Mouse (Mus musculus) liver, embryonic 13.5 days (tissue): ENCODE measurements around the gene Nxpe4. TPM values are rescaled to one million over a fixed set of nuclear protein-coding genes. Genes with fewer than 3 reads are reported as not detected.
"Not testable (repeated sequence)": the region's sequence is repeated elsewhere in the genome, so short reads cannot be mapped to it uniquely, and the experiment has no call there.

Experiments
- ATAC-seq: fragments of 200-750 bp; cut with Nextera tagmentation; 2 replicates; pipeline ENCODE4 v1.8.0; 2017; ENCODE audit warnings: low read depth, mild to moderate bottlenecking, moderate number of reproducible peaks, moderate library complexity
- DNase-seq: peaks from one replicate; pipeline ENCODE4 v3.0.0; 2022
- H3K27ac ChIP-seq: fragments of 300-500 bp; sonication (generic); 2 replicates; pipeline ENCODE4 v1.5.1; 2015; ENCODE audit warnings: moderate library complexity, mild to moderate bottlenecking, inconsistent platforms
- H3K27me3 ChIP-seq: fragments of 300-500 bp; sonication (generic); 2 replicates; pipeline ENCODE4 v1.6.1; 2015; ENCODE audit warnings: mild to moderate bottlenecking, inconsistent platforms
- H3K36me3 ChIP-seq: fragments of 300-500 bp; sonication (generic); 2 replicates; pipeline ENCODE4 v1.6.1; 2015; ENCODE audit warnings: mild to moderate bottlenecking, inconsistent platforms
- H3K4me1 ChIP-seq: fragments of 300-500 bp; sonication (generic); replicated peaks from 2 replicates; pipeline ENCODE4 v1.6.1; 2015; ENCODE audit warnings: inconsistent platforms
- H3K4me2 ChIP-seq: fragments of 300-500 bp; sonication (generic); 2 replicates; pipeline ENCODE4 v1.6.1; 2015; ENCODE audit warnings: inconsistent platforms, mild to moderate bottlenecking, moderate library complexity
- H3K4me3 ChIP-seq: fragments of 300-500 bp; sonication (generic); replicated peaks from 2 replicates; pipeline ENCODE4 v1.5.1; 2015; ENCODE audit warnings: mild to moderate bottlenecking, inconsistent platforms
- H3K9ac ChIP-seq: fragments of 300-500 bp; sonication (generic); 2 replicates; pipeline ENCODE4 v1.6.1; 2015; ENCODE audit warnings: mild to moderate bottlenecking, inconsistent platforms
- H3K9me3 ChIP-seq: fragments of 300-500 bp; sonication (generic); replicated peaks from 2 replicates; pipeline ENCODE4 v1.6.1; 2016; ENCODE audit warnings: inconsistent platforms
- WGBS: fragments of 180-500 bp; shearing (Covaris S2); methylation state at CpG from one replicate; pipeline ENCODE4 v1.1.7; 2015; ENCODE audit not compliant: insufficient replicate concordance; 5-methylcytosine and 5-hydroxymethylcytosine counted together
- polyA plus RNA-seq: library from polyadenylated mRNA; unstranded; fragments of >200 nt; fragmentation: Nextera tagmentation; extraction: Ambion mirVana; gene quantifications from 2 replicates; pipeline ENCODE4 v1.2.1, GENCODE M21; 2015

Gene Nxpe4
- polyA plus RNA-seq, 1 experiment from 2014 or later, result 7.4 TPM

DNA sequence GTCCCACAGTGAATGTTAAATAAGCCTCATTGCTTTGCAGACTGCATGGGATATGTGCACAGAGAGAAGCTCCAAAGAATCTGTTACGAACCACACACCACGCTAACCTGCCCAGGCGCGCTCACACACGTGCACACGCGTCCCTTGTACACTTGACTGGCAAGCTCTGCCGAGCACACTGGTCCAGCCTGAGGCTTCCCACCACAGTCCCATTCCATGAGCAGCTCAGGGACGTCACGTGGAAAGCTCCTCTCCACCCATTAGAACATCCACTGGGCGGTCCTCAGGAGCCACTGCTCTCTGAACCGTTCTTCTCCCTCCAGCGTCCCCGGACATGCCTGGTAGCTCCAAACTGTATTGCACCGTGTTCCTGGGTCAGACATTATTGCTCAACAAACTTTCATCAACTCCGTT, 105.2 kb downstream of the Nxpe4 start:
- H3K9ac ChIP-seq, result peak overlapping the region; percentile 58
- peak overlapping the region; percentile 75 for H3K4me2 ChIP-seq

GRCm38 (mm10) chr9:48267960-48268359, 106.1 kb downstream of the Nxpe4 start:
- Histone ChIP-seq H3K4me1 (peaks cover 9% of the 10 kb centered on the region), H3K27me3 (peaks cover 17% of the 10 kb centered on the region; the same call in 1 of the 2 replicates), H3K36me3 (no peaks in the 10 kb centered on the region), H3K4me3 (no peak overlapping the region), H3K9me3 (no peaks in the 10 kb centered on the region), H3K27ac (no peak overlapping the region), H3K9ac (no peak overlapping the region), H3K4me2 (no peak overlapping the region)
- DNase-seq (no peak), ATAC-seq (no peak)
- 56% methylated on average over 1 of the region's 1 CpGs for WGBS

More for the DNA sequence above, 105.2 kb downstream of the Nxpe4 start:
- DNase-seq (peak; percentile 44), ATAC-seq (peak; percentile 87)
- no peak overlapping the region for H3K27ac ChIP-seq
- H3K27me3 ChIP-seq, result peaks cover 20% of the 10 kb centered on the region; the same call in 1 of the 2 replicates
- no peaks in the 10 kb centered on the region for H3K36me3 ChIP-seq
- H3K9me3 ChIP-seq, result no peaks in the 10 kb centered on the region
- H3K4me1 ChIP-seq, result peaks cover 9% of the 10 kb centered on the region
- WGBS, result under 1% methylated on average over 16 of the region's 16 CpGs
- H3K4me3 ChIP-seq, result peak overlapping the region; percentile 55

GRCm38 (mm10) chr9:48276831-48277230, 115.0 kb downstream of the Nxpe4 start:
- Histone ChIP-seq H3K4me1 (no peaks in the 10 kb centered on the region), H3K27ac (no peak overlapping the region), H3K27me3 (no peaks in the 10 kb centered on the region), H3K4me3 (no peak overlapping the region), H3K4me2 (no peak overlapping the region), H3K9me3 (no peaks in the 10 kb centered on the region), H3K36me3 (no peaks in the 10 kb centered on the region), H3K9ac (no peak overlapping the region)
- WGBS, result 79% methylated on average over 15 of the region's 15 CpGs
- DNase-seq (no peak), ATAC-seq (no peak)

- no peaks in the 10 kb centered on the region for H3K9me3 ChIP-seq
- no peaks in the 10 kb centered on the region for H3K27me3 ChIP-seq
- 67% methylated on average over 8 of the region's 8 CpGs for WGBS
- H3K27ac ChIP-seq, result no peak overlapping the region
- DNase-seq, result no peak
- H3K36me3 ChIP-seq, result no peaks in the 10 kb centered on the region
- H3K9ac ChIP-seq, result no peak overlapping the region
- no peak for ATAC-seq
- H3K4me1 ChIP-seq, result no peaks in the 10 kb centered on the region
- no peak overlapping the region for H3K4me3 ChIP-seq
- no peak overlapping the region for H3K4me2 ChIP-seq
These were observed 122.4 kb downstream of the Nxpe4 start for GRCm38 (mm10) chr9:48284221-48284620.

DNA sequence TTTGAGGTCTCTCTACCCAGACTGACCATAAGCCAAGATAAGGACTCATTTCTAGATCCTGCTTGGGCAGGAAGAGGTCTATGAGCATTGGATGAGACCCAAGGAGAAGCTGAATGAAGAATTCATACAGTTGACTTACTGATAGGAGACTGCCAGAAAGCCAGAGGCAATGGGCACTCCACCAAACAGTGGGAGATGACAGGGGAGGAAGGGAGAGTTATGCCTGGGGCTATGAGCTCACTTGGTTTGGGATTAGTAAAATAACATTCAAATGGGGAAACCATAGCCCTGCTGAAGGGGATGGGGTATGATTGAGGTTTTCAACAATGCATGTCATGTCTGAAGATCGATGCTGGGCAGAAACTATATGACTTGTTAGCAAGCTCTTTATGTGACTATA, 128.5 kb downstream of the Nxpe4 start:
- H3K9me3 ChIP-seq, result no peaks in the 10 kb centered on the region
- no peak overlapping the region for H3K4me2 ChIP-seq
- no peaks in the 10 kb centered on the region for H3K36me3 ChIP-seq
- no peak overlapping the region for H3K27ac ChIP-seq
- H3K4me1 ChIP-seq, result no peaks in the 10 kb centered on the region
- no peak for ATAC-seq
- WGBS, result 85% methylated on average over 1 of the region's 1 CpGs
- no peak overlapping the region for H3K4me3 ChIP-seq
- H3K9ac ChIP-seq, result no peak overlapping the region
- no peaks in the 10 kb centered on the region for H3K27me3 ChIP-seq
- DNase-seq, result no peak

DNA sequence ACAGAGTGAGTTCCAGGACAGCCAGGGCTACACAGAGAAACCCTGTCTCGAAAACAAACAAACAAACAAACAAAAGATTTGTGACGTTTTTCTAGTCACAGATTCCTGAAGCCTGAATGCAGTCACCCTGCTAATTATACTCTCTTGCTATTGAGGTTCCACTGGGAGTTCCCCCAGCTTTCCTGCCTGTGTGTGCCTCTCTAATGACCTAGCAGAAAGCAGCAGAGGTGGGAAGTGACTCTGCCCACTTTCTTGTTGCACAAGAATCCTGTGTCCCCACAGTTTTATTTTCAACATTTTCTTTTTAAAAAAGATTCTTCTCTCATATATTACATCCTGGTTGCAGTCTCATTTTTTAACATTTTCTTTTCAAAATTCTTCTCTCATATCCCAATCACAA, 132.9 kb downstream of the Nxpe4 start:
- WGBS, result 50% methylated on average over 2 of the region's 2 CpGs
- Histone ChIP-seq H3K36me3 (no peaks in the 10 kb centered on the region), H3K27me3 (no peaks in the 10 kb centered on the region), H3K4me1 (no peaks in the 10 kb centered on the region), H3K4me2 (no peak overlapping the region), H3K9me3 (no peaks in the 10 kb centered on the region), H3K4me3 (no peak overlapping the region), H3K9ac (no peak overlapping the region), H3K27ac (no peak overlapping the region)
- DNase-seq (no peak), ATAC-seq (no peak)

DNA sequence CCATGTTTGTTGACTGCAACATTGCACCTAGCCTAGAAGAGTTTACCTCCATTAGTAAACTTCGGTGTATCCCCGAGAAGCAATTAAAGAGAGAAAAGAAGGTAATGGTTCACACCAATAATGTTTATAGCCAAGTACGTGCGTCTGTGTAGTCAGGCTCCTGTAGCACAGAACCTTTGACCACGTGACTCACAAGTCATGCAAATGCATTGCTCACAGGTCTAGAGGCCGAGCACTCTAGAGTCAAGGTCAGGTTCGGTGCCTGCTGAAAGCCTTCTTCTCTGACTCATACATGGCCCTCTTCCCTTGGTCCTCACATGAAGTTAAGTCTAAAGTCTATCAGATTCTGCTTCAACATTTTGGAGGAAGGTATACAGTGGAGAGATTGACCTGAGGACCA, 137.2 kb downstream of the Nxpe4 start:
- no peak for ATAC-seq
- 71% methylated on average over 7 of the region's 7 CpGs for WGBS
- no peaks in the 10 kb centered on the region for H3K4me1 ChIP-seq
- H3K9me3 ChIP-seq, result no peaks in the 10 kb centered on the region
- no peak for DNase-seq
- H3K27ac ChIP-seq, result no peak overlapping the region
- no peak overlapping the region for H3K4me3 ChIP-seq
- H3K9ac ChIP-seq, result no peak overlapping the region
- H3K27me3 ChIP-seq, result no peaks in the 10 kb centered on the region
- no peak overlapping the region for H3K4me2 ChIP-seq
- H3K36me3 ChIP-seq, result no peaks in the 10 kb centered on the region

- H3K27me3 ChIP-seq, H3K4me2 ChIP-seq, ATAC-seq, DNase-seq, H3K9ac ChIP-seq, H3K4me1 ChIP-seq, H3K4me3 ChIP-seq, H3K36me3 ChIP-seq, H3K27ac ChIP-seq, H3K9me3 ChIP-seq: not testable (repeated sequence)
- WGBS, result 51% methylated on average over 5 of the region's 5 CpGs
These were observed 141.7 kb downstream of the Nxpe4 start for GRCm38 (mm10) chr9:48303564-48303963.

GRCm38 (mm10) chr9:48311241-48311640, 149.4 kb downstream of the Nxpe4 start:
- DNase-seq (no peak), ATAC-seq (no peak)
- 81% methylated on average over 5 of the region's 5 CpGs for WGBS
- no peaks in the 10 kb centered on the region for H3K9me3 ChIP-seq
- H3K4me1 ChIP-seq, result no peaks in the 10 kb centered on the region
- H3K4me2 ChIP-seq, result no peak overlapping the region
- no peak overlapping the region for H3K4me3 ChIP-seq
- H3K36me3 ChIP-seq, result no peaks in the 10 kb centered on the region
- no peak overlapping the region for H3K27ac ChIP-seq
- H3K27me3 ChIP-seq, result no peaks in the 10 kb centered on the region
- no peak overlapping the region for H3K9ac ChIP-seq

GRCm38 (mm10) chr9:48314194-48314593, 152.4 kb downstream of the Nxpe4 start:
- H3K4me3 ChIP-seq, result no peak overlapping the region
- no peaks in the 10 kb centered on the region for H3K27me3 ChIP-seq
- DNase-seq (no peak), ATAC-seq (no peak)
- H3K9me3 ChIP-seq, result no peaks in the 10 kb centered on the region
- H3K4me2 ChIP-seq, result no peak overlapping the region
- peaks cover 9% of the 10 kb centered on the region for H3K36me3 ChIP-seq
- no peak overlapping the region for H3K9ac ChIP-seq
- H3K4me1 ChIP-seq, result no peaks in the 10 kb centered on the region
- H3K27ac ChIP-seq, result no peak overlapping the region
- WGBS, result 46% methylated on average over 3 of the region's 3 CpGs

DNA sequence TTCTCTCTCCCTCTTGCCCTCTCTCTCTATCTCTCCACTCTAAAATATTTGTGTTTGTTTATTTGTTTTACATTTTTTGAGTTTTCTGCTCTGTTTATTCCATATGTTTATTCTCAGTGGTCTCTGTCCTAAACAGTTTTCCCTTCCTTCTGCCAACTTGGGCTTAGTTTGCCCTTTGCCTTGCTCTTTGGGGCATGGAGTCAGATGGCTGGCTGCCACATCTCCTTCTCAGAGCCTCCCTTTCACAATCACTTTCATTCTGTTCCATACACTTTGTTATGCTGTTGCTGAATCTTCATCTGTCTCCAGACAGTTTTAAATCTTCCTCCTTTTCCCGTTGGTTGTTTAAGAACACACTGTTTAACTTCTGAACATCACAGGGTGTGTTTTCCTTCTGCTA, 154.0 kb downstream of the Nxpe4 start:
- DNase-seq, result no peak
- no peak overlapping the region for H3K4me3 ChIP-seq
- H3K36me3 ChIP-seq, result peaks cover 23% of the 10 kb centered on the region
- no peak overlapping the region for H3K4me2 ChIP-seq
- no peak overlapping the region for H3K27ac ChIP-seq
- no peak overlapping the region for H3K9ac ChIP-seq
- WGBS, result 64% methylated on average over 1 of the region's 1 CpGs
- H3K4me1 ChIP-seq, result no peaks in the 10 kb centered on the region
- no peaks in the 10 kb centered on the region for H3K9me3 ChIP-seq
- ATAC-seq, result no peak
- H3K27me3 ChIP-seq, result no peaks in the 10 kb centered on the region

- ATAC-seq, result no peak
- H3K4me2 ChIP-seq, result no peak overlapping the region
- no peak overlapping the region for H3K27ac ChIP-seq
- WGBS, result 75% methylated on average over 9 of the region's 9 CpGs
- DNase-seq, result no peak
- H3K4me3 ChIP-seq, result no peak overlapping the region
- no peaks in the 10 kb centered on the region for H3K9me3 ChIP-seq
- 0 out of 2 replicates have a peak, but pooled peaks cover 2% of the 10 kb centered on the region for H3K4me1 ChIP-seq
- peaks cover 90% of the 10 kb centered on the region for H3K36me3 ChIP-seq
- no peak overlapping the region for H3K9ac ChIP-seq
- no peaks in the 10 kb centered on the region for H3K27me3 ChIP-seq
These were observed 164.5 kb downstream of the Nxpe4 start for GRCm38 (mm10) chr9:48326338-48326737.
